Mouse (Mus musculus) CD4-positive naive resting alpha-beta T cell, adult 76 days (primary cell): ENCODE measurements around the gene Ano7. TPM values are rescaled to one million over a fixed set of nuclear protein-coding genes. Genes with fewer than 3 reads are reported as not detected.

Experiments
- total RNA-seq: library from RNA; stranded (reverse); gene quantifications from one replicate; pipeline ENCODE4 v1.2.4, GENCODE M21; 2023

Gene Ano7
- total RNA-seq: not detected

GRCm38 (mm10) chr1:93373665-93374064, at the start of gene Ano7:
Ano7 (plus strand) TSS chr1:93373930.

GRCm38 (mm10) chr1:93342648-93343503, 30.9 kb upstream of the Ano7 start, which contains the start of the genes Ppp1r7 and Pask:
Ppp1r7 (plus strand) TSS chr1:93342854.
Pask (minus strand) TSS chr1:93343482.

Other genes starting within 250 kb of the Ano7 start
- not detected for gene Agxt, start 238.7 kb upstream of the Ano7 start, total RNA-seq
- not detected for gene 2310007B03Rik, start 213.0 kb upstream of the Ano7 start, total RNA-seq
- gene Crocc2, start 205.2 kb upstream of the Ano7 start, total RNA-seq: not detected
- 1.2 TPM for gene Sned1, start 138.1 kb upstream of the Ano7 start, total RNA-seq
- gene Mterf4, start 68.0 kb upstream of the Ano7 start, total RNA-seq: 15.4 TPM
- 25.2 TPM for gene Ppp1r7, start 31.1 kb upstream of the Ano7 start, total RNA-seq
- 2.8 TPM for gene Pask, start 30.4 kb upstream of the Ano7 start, total RNA-seq
- gene Hdlbp, start 104.9 kb downstream of the Ano7 start, total RNA-seq: 104 TPM
- 6.3 TPM for gene Farp2, start 138.1 kb downstream of the Ano7 start, total RNA-seq